Mouse (Mus musculus): ENCODE data around the gene Sec14l2.

GRCm38 (mm10) chr11:4160758-4161480 is 37.7 kb upstream of the Sec14l2 start:
- TF ChIP-seq POLR2A (IDR thresholded peaks at IDR 0.05; ENCODE audit: extremely low read depth, insufficient read depth, low read length) (no peak), CTCF (IDR thresholded peaks at IDR 0.05; ENCODE audit: low read depth, low read length) (no peak)
